Mouse (Mus musculus) urinary bladder, postnatal 10 days (tissue): ENCODE results near the gene Syna.

Source experiments
- DNase-seq: peaks from one replicate; pipeline ENCODE4 v3.0.0; 2022; ENCODE audit warnings: low spot score

The Syna gene

DNA sequence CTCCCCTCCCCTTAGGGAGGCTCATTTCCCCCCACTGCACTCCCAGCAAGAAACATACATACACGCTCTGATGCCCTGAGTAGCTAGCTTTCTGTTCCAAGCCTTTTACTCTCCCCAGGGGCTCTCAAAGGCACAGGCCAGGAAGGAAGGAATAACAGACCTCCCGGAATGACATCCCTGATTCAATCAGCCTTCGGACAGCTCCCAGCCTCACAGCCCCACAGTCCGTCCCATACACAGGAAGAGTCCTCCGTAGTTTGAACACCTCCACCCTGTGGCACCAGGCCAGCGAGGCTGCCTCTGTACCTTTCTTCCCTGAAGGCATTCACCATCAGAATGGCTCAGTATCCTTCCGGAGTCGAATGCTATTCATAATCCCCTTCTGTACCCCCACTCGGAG is 31.5 kb downstream of the Syna start:
- DNase-seq = no peak

DNA sequence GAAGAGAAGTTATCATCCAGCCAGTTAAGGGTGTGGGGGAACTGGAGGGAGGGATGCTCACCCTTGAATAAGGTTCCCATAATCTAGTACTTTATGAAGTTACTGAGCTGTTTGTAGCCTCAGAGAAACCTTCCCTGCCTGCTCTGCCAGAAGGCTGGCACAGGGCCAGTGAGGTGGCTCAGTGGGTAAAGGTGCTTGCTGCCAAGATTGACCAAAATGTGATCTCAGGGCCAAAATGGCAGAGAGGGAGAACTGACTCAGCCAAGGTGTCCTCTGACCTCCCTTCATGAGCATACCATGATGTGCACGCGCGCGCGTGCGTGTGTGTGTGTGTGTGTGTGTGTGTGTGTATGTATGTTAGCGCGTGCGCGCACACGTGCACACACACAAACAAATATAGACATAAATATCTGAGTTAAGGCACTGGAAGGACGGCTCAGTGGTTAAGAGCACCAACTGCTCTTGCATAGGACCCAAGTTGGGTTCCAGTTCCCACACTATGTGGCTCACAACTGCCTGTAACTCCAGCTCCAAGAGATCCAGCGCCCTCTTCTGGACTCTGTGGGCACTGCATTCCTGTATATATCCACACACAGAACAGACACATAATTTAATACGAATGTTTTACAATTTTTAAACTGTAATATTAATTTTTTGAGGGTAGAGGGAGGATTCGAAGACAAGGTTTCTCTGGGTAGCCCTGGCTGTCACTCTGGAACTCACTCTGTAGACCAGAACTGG is 33.8 kb downstream of the Syna start:
- DNase-seq = no peak

DNA sequence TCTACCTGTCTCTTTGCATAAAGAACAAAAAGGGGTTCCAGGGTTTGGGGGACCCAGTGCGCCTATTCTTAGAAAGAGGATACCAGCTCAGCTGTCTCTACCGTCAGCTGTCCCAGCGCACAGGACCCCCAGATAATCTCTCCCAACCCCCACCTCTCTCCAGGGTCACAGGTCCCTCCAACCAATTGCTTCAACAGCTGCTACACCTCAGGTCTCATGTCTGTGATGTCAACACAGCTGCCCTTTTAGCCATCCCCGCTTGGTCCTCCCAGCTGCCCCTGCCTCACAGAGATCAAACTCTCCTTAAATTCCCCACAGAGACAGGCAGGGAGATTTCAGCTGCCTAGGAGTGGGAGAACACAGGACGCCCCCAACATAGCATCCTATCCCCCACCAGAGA is 36.2 kb downstream of the Syna start:
- DNase-seq = no peak

DNA sequence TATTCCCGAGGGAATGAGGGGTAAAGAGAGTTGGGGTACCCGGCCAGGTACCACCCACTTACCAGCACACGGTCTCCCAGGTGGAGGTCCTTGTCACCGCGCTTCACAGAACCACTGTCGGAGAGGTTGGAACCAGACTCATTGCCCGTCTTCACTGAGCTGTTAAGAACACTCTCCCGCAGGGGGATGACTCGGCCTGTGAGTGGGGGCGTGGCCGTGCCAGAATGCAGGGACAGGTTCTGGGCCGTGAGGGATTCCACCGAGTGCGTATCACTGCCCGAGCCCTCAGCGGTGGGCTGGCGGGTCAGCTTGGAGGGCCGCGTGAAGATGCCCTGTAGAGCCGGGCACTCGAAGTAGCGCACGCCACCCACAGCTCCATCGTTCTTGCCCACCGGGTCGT is 37.4 kb downstream of the Syna start:
- DNase-seq = no peak

DNA sequence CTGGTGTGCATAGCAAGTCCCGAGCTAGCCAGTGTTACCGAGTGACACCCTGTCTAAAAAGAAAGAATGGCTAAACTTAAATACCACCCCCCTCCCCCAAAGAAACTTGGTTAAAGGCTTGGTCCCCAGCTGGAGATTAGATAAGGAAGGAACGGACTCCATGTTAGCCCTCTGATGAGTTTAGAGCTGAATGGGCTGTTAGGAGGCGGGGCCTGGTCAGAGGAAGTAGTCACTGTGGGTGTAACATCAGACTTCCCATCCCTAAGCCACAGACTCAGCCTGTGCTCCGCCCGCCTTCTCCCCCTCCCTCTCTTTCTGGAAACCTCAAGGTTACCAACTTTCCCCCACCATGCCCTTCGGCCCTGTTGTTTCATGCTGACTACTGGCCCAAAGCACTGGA is 38.2 kb downstream of the Syna start:
- no peak for DNase-seq

DNA sequence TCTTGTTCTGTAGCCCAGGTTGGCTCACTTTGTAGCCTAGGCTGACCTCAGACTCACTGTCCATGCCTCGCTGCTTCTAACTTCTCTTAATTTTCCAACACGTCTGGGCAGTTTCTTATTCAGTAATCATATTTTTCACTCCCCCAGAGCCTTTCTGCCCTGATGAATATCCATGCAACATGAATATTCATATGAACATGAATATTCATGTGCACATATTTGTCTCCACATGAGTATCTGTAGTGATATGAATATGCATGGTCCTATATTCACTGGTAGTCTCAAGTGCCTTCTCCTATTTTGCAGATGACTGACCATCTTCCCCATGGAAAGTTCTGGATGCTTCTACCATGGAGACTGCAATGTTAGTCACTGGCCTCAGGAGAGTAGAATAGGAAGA is 38.8 kb downstream of the Syna start:
- DNase-seq = no peak

DNA sequence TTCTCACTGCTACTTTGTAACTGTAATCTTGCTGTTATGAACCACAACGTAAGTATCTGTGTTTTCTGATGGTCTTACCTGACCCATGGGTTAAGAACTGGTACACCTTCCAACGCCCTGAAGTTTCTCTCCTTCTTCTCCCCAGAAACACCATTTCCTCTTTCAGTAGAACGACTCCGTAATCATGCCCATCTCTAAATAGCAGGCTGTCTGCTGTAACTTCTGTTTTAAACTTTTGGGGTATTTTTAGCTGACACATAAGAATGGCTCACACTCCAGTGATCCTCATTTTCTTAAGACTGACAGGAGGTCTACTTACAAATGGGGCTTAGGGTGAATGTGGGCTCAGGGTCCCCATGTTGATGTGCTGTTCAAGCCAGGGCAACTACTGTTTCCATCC is 39.9 kb downstream of the Syna start:
- no peak for DNase-seq

DNA sequence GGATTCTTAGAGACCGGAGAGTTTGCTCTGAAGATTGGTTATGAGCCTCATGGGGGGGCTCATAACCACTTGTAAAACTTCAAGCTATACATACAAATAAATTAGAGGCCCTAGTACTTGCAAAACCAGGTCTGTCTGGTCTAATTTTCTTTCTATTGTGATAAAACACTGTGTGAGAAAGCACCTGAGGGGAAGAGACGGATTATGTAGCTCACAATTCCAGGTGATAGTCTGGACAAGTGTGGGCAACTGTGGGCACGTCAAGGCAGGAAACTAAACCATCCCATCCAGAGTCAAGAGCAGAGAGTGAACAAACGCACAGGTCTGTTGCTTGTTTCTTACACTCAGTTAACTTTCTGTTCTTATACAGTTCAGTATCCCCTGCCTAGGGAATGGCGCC is 40.5 kb downstream of the Syna start:
- no peak for DNase-seq

DNA sequence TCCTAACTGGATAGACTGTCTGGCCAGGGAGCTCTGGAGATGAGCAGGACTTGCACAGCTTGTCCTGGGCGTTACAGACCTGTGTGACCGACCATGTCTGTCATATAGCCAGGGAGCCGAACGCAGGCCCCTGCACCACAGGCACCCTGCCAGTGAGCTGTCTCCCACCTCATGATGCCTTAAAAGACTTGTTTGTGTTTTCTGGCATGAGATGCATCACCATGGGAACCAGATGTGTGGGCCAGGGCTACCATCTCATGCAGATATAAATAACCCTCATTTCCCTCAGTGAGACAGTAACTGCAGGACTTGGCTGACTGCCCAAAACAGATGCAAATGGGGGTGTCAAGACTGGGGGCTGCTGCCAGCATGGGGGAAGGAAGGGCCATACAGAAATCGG is 47.9 kb downstream of the Syna start:
- no peak for DNase-seq

DNA sequence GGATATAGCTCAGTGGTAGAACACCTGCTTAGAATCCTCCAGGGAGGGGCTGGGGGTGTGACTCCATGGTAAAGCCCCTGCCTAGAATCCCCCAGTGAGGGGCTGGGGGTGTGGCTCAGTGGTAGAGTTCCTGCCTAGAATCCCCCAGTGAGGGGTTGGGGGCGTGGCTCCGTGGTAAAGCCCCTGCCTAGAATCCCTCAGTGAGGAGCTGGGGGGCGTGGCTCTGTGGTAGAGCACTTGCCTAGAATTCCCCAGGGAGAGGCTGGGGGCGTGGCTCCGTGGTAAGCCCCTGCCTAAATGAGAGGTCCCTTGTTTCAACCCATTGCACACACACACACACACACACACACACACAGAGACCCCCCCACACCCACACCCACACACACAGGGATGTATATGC is 49.7 kb downstream of the Syna start:
- DNase-seq = no peak

DNA sequence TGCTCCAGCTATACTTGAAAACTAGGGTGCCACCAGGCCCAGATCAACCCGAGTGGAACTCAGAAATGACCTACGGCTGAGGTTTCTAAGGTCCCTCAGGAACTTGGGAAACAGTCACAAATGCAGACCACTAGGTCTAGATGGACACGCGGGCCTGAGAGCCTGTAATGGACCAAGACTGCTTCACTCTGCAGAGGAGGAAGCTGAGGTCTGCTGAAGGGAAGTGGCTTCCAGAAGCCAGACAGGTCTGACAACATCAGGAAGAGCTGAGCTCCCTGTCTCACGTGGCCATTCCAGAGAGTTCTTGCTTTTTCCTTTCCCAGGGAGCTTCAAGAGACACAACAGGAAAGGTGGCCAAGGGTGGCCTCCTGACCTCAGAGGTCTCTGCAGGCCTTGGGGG is 51.0 kb downstream of the Syna start:
- DNase-seq = no peak
